Mouse (Mus musculus): ENCODE data around the gene Carns1.

- TF ChIP-seq POLR2A (IDR thresholded peaks at IDR 0.05; ENCODE audit: insufficient read depth, low read depth, low read length): no peak
- TF ChIP-seq CTCF (IDR thresholded peaks at IDR 0.05): no peak
- TF ChIP-seq EP300 (IDR thresholded peaks at IDR 0.05; ENCODE audit: insufficient read depth, low read depth, low read length): no peak
Measured at GRCm38 (mm10) chr19:4215451-4215840, 40.2 kb upstream of the Carns1 start.
